Comparison of ENCODE assay signal across 9 mouse cellular contexts in genomic region chr3:108146671-108147070, GRCm38 (mm10). TPM values are rescaled to one million over a fixed set of nuclear protein-coding genes. Genes with fewer than 3 reads are reported as not detected.
DNase-seq lines count a peak whose midpoint lies in the region; ATAC-seq and TF ChIP-seq lines count a peak whose summit lies in the region.
"Had no signal": no experiment of that assay in that cellular context is flagged by ENCODE, and none has a peak within 500 bp of the region (broad histone marks: within the 10 kb centered on the region; RNA-seq: fewer than 3 reads in every experiment).

No protein-coding gene starts in this region.

- ATAC-seq in neural tube, embryonic 11.5 days (ENCODE audit: insufficient read depth, low FRiP score, low TSS enrichment) = peak; percentile 1; the same call in 1 of the 2 replicates
- no peak for ATAC-seq in limb, embryonic 13.5 days (ENCODE audit: low FRiP score, low read depth)
- ATAC-seq in stomach, embryonic 15.5 days (ENCODE audit: insufficient read depth, low FRiP score, low read depth) = no peak
- no peak for ATAC-seq in monocyte, adult 5-6 weeks (replicated peaks; ENCODE audit: insufficient number of reproducible peaks, low FRiP score, low TSS enrichment, poor library complexity, severe bottlenecking)

- TF ChIP-seq CTCF in cerebellum, adult 2 months (IDR thresholded peaks at IDR 0.05; ENCODE audit: borderline replicate concordance, insufficient read depth, low read depth, low read length) = no peak

- TF ChIP-seq POLR2A in cerebellum, adult 2 months (IDR thresholded peaks at IDR 0.05; ENCODE audit: borderline replicate concordance, insufficient read depth, low read length) = no peak

- peak overlapping the region; percentile 92 for H3K9ac ChIP-seq in neural tube, embryonic 11.5 days (ENCODE audit: low read length)
- H3K9ac ChIP-seq in limb, embryonic 13.5 days = peak overlapping the region; percentile 95
- 0 out of 2 replicates have a peak overlapping the region, but pooled peaks have one; percentile 78 for H3K9ac ChIP-seq in stomach, embryonic 15.5 days

- no peak overlapping the region for H3K27ac ChIP-seq in cerebellum, adult 2 months (ENCODE audit: insufficient read depth, low read length)
- H3K27ac ChIP-seq in neural tube, embryonic 11.5 days (ENCODE audit: low read depth, low read length) = no peak overlapping the region
- no peak overlapping the region for H3K27ac ChIP-seq in limb, embryonic 13.5 days
- peak overlapping the region; percentile 93; the same call in 1 of the 2 replicates for H3K27ac ChIP-seq in stomach, embryonic 15.5 days

- H3K4me1 ChIP-seq in cerebellum, adult 2 months (ENCODE audit: control insufficient read depth, insufficient read depth, low read length) = no peaks in the 10 kb centered on the region
- H3K4me1 ChIP-seq in neural tube, embryonic 11.5 days (ENCODE audit: control insufficient read depth, insufficient read depth, low read length) = peaks cover 7% of the 10 kb centered on the region
- H3K4me1 ChIP-seq in limb, embryonic 13.5 days = peaks cover 27% of the 10 kb centered on the region
- peaks cover 18% of the 10 kb centered on the region; the same call in 1 of the 2 replicates for H3K4me1 ChIP-seq in stomach, embryonic 15.5 days

- WGBS in cerebellum, adult 2 months = 52% methylated on average over 5 of the region's 5 CpGs
- 63% methylated on average over 5 of the region's 5 CpGs for WGBS in neural tube, embryonic 11.5 days
- 63% methylated on average over 5 of the region's 5 CpGs for WGBS in limb, embryonic 13.5 days
- 47% methylated on average over 5 of the region's 5 CpGs for WGBS in stomach, embryonic 15.5 days

- H3K9me3 ChIP-seq in neural tube, embryonic 11.5 days (ENCODE audit: control insufficient read depth, low read length) = no peaks in the 10 kb centered on the region
- H3K9me3 ChIP-seq in limb, embryonic 13.5 days = no peaks in the 10 kb centered on the region
- H3K9me3 ChIP-seq in stomach, embryonic 15.5 days = no peaks in the 10 kb centered on the region

- peak overlapping the region; percentile 70 for H3K4me3 ChIP-seq in cerebellum, adult 2 months (replicated peaks; ENCODE audit: insufficient read depth, low read depth, low read length)
- peak overlapping the region; percentile 94 for H3K4me3 ChIP-seq in neural tube, embryonic 11.5 days (ENCODE audit: low read depth, low read length)
- H3K4me3 ChIP-seq in limb, embryonic 13.5 days = peak overlapping the region; percentile 97
- H3K4me3 ChIP-seq in stomach, embryonic 15.5 days (replicated peaks) = peak overlapping the region; percentile 96

- no peaks in the 10 kb centered on the region for H3K27me3 ChIP-seq in cerebellum, adult 2 months (ENCODE audit: control insufficient read depth, insufficient read depth, low read length)
- no peaks in the 10 kb centered on the region for H3K27me3 ChIP-seq in neural tube, embryonic 11.5 days (ENCODE audit: control insufficient read depth, insufficient read depth, low read length)
- H3K27me3 ChIP-seq in limb, embryonic 13.5 days = no peaks in the 10 kb centered on the region
- H3K27me3 ChIP-seq in stomach, embryonic 15.5 days (replicated peaks) = no peaks in the 10 kb centered on the region

- no peak for DNase-seq in cerebellum, adult 2 months
- DNase-seq in cerebellum, adult 18-20 months = no peak
- no peak for DNase-seq in neural tube, embryonic 11.5 days (ENCODE audit: low spot score)
- no peak for DNase-seq in neural tube, embryonic 10.5 days (ENCODE audit: extremely low spot score, low spot score)
- DNase-seq in cerebellum, postnatal 4 days (ENCODE audit: low spot score in 2 of 2) = no peak

- no peaks in the 10 kb centered on the region for H3K36me3 ChIP-seq in neural tube, embryonic 11.5 days (ENCODE audit: control insufficient read depth, insufficient read depth, low read length)
- no peaks in the 10 kb centered on the region for H3K36me3 ChIP-seq in limb, embryonic 13.5 days
- no peaks in the 10 kb centered on the region for H3K36me3 ChIP-seq in stomach, embryonic 15.5 days

- peak overlapping the region; percentile 67 for H3K4me2 ChIP-seq in neural tube, embryonic 11.5 days (ENCODE audit: low read depth)
- H3K4me2 ChIP-seq in limb, embryonic 13.5 days (replicated peaks) = peak overlapping the region; percentile 85
- H3K4me2 ChIP-seq in stomach, embryonic 15.5 days = peak overlapping the region; percentile 76

RNA-seq across cellular contexts. Expression of gene Gnai3, which starts 0.7 kb away (rescaled TPM):
- 25.6 and 27.4 TPM in 2 replicates for polyA plus RNA-seq in cerebellum, adult 2 months (2012; rRNA removed)
- 210 and 217 TPM in 2 replicates for polyA plus RNA-seq in neural tube, embryonic 11.5 days (2014; fragmentation: Nextera tagmentation; extraction: Ambion mirVana)
- 184 and 193 TPM in 2 replicates for polyA plus RNA-seq in limb, embryonic 13.5 days (2015; fragmentation: Nextera tagmentation; extraction: Ambion mirVana)
- polyA plus RNA-seq in stomach, embryonic 15.5 days (2015; fragmentation: Nextera tagmentation; extraction: Ambion mirVana) = 161 and 169 TPM in 2 replicates
- total RNA-seq in monocyte, adult 5-6 weeks (2017) = 156 to 172 TPM (median 164 TPM) in 3 replicates

RNA-seq across cellular contexts. Expression of gene Gpr61, which starts 8.0 kb away (rescaled TPM):
- polyA plus RNA-seq in cerebellum, adult 2 months (2012; rRNA removed) = 6.2 and 6.5 TPM in 2 replicates
- polyA plus RNA-seq in neural tube, embryonic 11.5 days (2014; fragmentation: Nextera tagmentation; extraction: Ambion mirVana) = 0.45 and 1.1 TPM in 2 replicates
- polyA plus RNA-seq in limb, embryonic 13.5 days (2015; fragmentation: Nextera tagmentation; extraction: Ambion mirVana) = 0.09 and 0.19 TPM in 2 replicates
- 0.19 TPM in 2 replicates for polyA plus RNA-seq in stomach, embryonic 15.5 days (2015; fragmentation: Nextera tagmentation; extraction: Ambion mirVana)
- total RNA-seq in monocyte, adult 5-6 weeks (2017) = not detected in 3 replicates

RNA-seq across cellular contexts. Expression of gene Amigo1, which starts 39.5 kb away (rescaled TPM):
- 50.8 and 53.5 TPM in 2 replicates for polyA plus RNA-seq in cerebellum, adult 2 months (2012; rRNA removed)
- polyA plus RNA-seq in neural tube, embryonic 11.5 days (2014; fragmentation: Nextera tagmentation; extraction: Ambion mirVana) = 6.5 and 7.2 TPM in 2 replicates
- polyA plus RNA-seq in limb, embryonic 13.5 days (2015; fragmentation: Nextera tagmentation; extraction: Ambion mirVana) = 4.3 and 4.4 TPM in 2 replicates
- 3.8 and 4.4 TPM in 2 replicates for polyA plus RNA-seq in stomach, embryonic 15.5 days (2015; fragmentation: Nextera tagmentation; extraction: Ambion mirVana)
- total RNA-seq in monocyte, adult 5-6 weeks (2017) = 3.7 to 6.2 TPM (median 4.2 TPM) in 3 replicates

RNA-seq across cellular contexts. Expression of gene Gnat2, which starts 54.1 kb away (rescaled TPM):
- 0.11 and 0.47 TPM in 2 replicates for polyA plus RNA-seq in cerebellum, adult 2 months (2012; rRNA removed)
- polyA plus RNA-seq in neural tube, embryonic 11.5 days (2014; fragmentation: Nextera tagmentation; extraction: Ambion mirVana) = 0.73 and 0.99 TPM in 2 replicates
- polyA plus RNA-seq in limb, embryonic 13.5 days (2015; fragmentation: Nextera tagmentation; extraction: Ambion mirVana) = 0.72 and 0.78 TPM in 2 replicates
- 1.8 and 2.5 TPM in 2 replicates for polyA plus RNA-seq in stomach, embryonic 15.5 days (2015; fragmentation: Nextera tagmentation; extraction: Ambion mirVana)
- total RNA-seq in monocyte, adult 5-6 weeks (2017) = not detected in 3 replicates
- total RNA-seq: left cerebral cortex, postnatal 14 days had no signal

RNA-seq across cellular contexts. Expression of gene Cyb561d1, which starts 54.3 kb away (rescaled TPM):
- 13.1 and 13.8 TPM in 2 replicates for polyA plus RNA-seq in cerebellum, adult 2 months (2012; rRNA removed)
- polyA plus RNA-seq in neural tube, embryonic 11.5 days (2014; fragmentation: Nextera tagmentation; extraction: Ambion mirVana) = 2.1 and 2.9 TPM in 2 replicates
- polyA plus RNA-seq in limb, embryonic 13.5 days (2015; fragmentation: Nextera tagmentation; extraction: Ambion mirVana) = 1.8 and 2.1 TPM in 2 replicates
- 3.7 and 4.2 TPM in 2 replicates for polyA plus RNA-seq in stomach, embryonic 15.5 days (2015; fragmentation: Nextera tagmentation; extraction: Ambion mirVana)
- total RNA-seq in monocyte, adult 5-6 weeks (2017) = 13.0 to 22.3 TPM (median 15.0 TPM) in 3 replicates
